Mouse (Mus musculus) erythroblast, embryonic 14.5 days (primary cell): ENCODE results near the gene Dpm1.

Source experiments
- GATA1 ChIP-seq: IDR thresholded peaks from 2 replicates; pipeline ENCODE4 v1.6.1; 2012; ENCODE audit warnings: low read length, inconsistent platforms, mixed read lengths
- TAL1 ChIP-seq: IDR thresholded peaks from 3 replicates; pipeline ENCODE4 v1.6.1; 2012; ENCODE audit warnings: low read length, inconsistent platforms, mixed read lengths

GRCm38 (mm10) chr2:168230773-168231470 lies 531 bp upstream of the Dpm1 start:
- no peak for TF ChIP-seq TAL1
- no peak for TF ChIP-seq GATA1
